Mouse (Mus musculus): ENCODE measurements around the gene C87436.

DNA sequence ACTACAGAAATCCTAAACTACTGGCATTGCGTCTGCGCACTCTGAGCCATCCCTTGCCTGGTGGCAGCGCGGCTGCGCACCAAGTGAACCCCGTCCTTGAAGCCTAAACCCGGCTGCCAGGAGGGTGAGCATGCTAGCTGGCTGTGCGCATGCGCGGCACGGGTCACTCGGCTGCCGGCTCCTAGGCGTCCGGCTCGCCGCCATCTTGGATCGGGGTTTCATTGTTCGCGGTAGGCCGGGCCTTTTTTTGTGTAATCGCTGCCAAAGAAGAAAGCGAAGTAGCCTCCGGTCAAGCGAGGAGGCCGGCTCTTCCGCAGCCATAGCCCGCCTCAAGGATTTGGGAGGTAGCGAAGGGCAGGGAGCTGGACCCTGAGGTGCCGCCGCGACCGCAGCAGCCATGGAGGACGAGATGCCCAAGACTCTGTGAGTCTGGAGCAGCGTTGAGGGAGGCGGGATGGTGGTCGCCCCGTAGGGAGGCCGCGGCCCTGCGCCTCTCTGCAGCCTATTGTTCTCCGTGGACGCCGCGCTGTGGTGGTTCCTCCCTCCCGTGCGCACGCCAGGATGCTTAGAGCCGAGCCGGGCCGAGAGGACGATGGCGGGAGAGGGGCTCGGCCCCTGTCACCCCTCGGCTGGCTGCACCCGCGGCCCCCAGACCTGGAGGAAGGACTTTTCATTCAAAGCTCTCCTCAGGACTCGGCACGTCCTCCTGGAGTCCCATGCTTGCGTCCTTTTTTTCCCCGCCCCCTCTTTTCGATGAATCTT, 33.9 kb upstream of the C87436 start, which contains the start of gene Tia1:
- TF ChIP-seq E2F4 (IDR thresholded peaks at IDR 0.05; ENCODE audit: insufficient replicate concordance, low read depth, low read length): no peak
- TF ChIP-seq EP300 (IDR thresholded peaks at IDR 0.05; ENCODE audit: low read length): no peak
- TF ChIP-seq CTCF (conservative IDR thresholded peaks at IDR 0.05 in 1 of 2, IDR thresholded peaks at IDR 0.05 in 1 of 2; ENCODE audit: low read depth in 2 of 2, low read length in 2 of 2): no peak
- TF ChIP-seq GABPA (IDR thresholded peaks at IDR 0.05; ENCODE audit: insufficient replicate concordance, low read depth, low read length): no peak
